In genomic region chr14:25359824-25360294, GRCm38 (mm10) we compare ENCODE assay signal across 12 mouse cellular contexts.
A peak's percentile ranks its signal among the peaks of the same experiment; 100 is the strongest.
DNase-seq lines count a peak whose midpoint lies in the region; ATAC-seq and TF ChIP-seq lines count a peak whose summit lies in the region.
"Had no signal": no experiment of that assay in that cellular context is flagged by ENCODE, and none has a peak within 500 bp of the region (broad histone marks: within the 10 kb centered on the region; RNA-seq: fewer than 3 reads in every experiment).

No protein-coding gene starts in this region.

- no peak overlapping the region for H3K9ac ChIP-seq in embryonic facial prominence, embryonic 14.5 days (ENCODE audit: low read depth, low read length)
- H3K9ac ChIP-seq in lung, postnatal 0 days (replicated peaks; ENCODE audit: low read depth) = no peak overlapping the region
- H3K9ac ChIP-seq: liver, embryonic 14.5 days had no signal

- no peak overlapping the region for H3K4me3 ChIP-seq in embryonic facial prominence, embryonic 14.5 days (ENCODE audit: low read depth, low read length)
- H3K4me3 ChIP-seq in lung, postnatal 0 days (ENCODE audit: low read depth, low read length) = no peak overlapping the region

- no peaks in the 10 kb centered on the region for H3K27me3 ChIP-seq in embryonic facial prominence, embryonic 14.5 days (replicated peaks; ENCODE audit: control insufficient read depth, insufficient read depth, low read length)
- no peaks in the 10 kb centered on the region for H3K27me3 ChIP-seq in lung, postnatal 0 days (replicated peaks; ENCODE audit: insufficient read depth, low read length)

- no peak for TF ChIP-seq CTCF in lung, postnatal 0 days (IDR thresholded peaks at IDR 0.05)

- ATAC-seq in embryonic facial prominence, embryonic 14.5 days (ENCODE audit: low read depth) = peak; percentile 82
- peak; percentile 33; the same call in 1 of the 2 replicates for ATAC-seq in lung, postnatal 0 days
- no peak for ATAC-seq in frontal cortex, adult (ENCODE audit: low TSS enrichment)

- no peak overlapping the region for H3K4me2 ChIP-seq in embryonic facial prominence, embryonic 14.5 days (ENCODE audit: low read depth, low read length)
- H3K4me2 ChIP-seq in lung, postnatal 0 days (replicated peaks; ENCODE audit: low read depth, low read length) = no peak overlapping the region

- 37% methylated on average over 3 of the region's 3 CpGs for WGBS in embryonic facial prominence, embryonic 14.5 days
- 71% methylated on average over 3 of the region's 3 CpGs for WGBS in lung, postnatal 0 days

- H3K36me3 ChIP-seq in embryonic facial prominence, embryonic 14.5 days (ENCODE audit: control insufficient read depth, insufficient read depth, low read length) = no peaks in the 10 kb centered on the region
- no peaks in the 10 kb centered on the region for H3K36me3 ChIP-seq in lung, postnatal 0 days (ENCODE audit: insufficient read depth, low read length)

- H3K27ac ChIP-seq in embryonic facial prominence, embryonic 14.5 days (replicated peaks; ENCODE audit: low read depth, low read length) = peak overlapping the region; percentile 41; the same call in 1 of the 2 replicates
- H3K27ac ChIP-seq in lung, postnatal 0 days (ENCODE audit: low read length) = no peak overlapping the region
- H3K27ac ChIP-seq: liver, embryonic 14.5 days had no signal

- peaks cover 20% of the 10 kb centered on the region for H3K4me1 ChIP-seq in embryonic facial prominence, embryonic 14.5 days (ENCODE audit: control insufficient read depth, insufficient read depth, low read length)
- 0 out of 2 replicates have a peak, but pooled peaks cover 3% of the 10 kb centered on the region for H3K4me1 ChIP-seq in lung, postnatal 0 days (ENCODE audit: insufficient read depth, low read depth, low read length)

- TF ChIP-seq EP300 in lung, postnatal 0 days (IDR thresholded peaks at IDR 0.05) = no peak

- peak; percentile 90 for DNase-seq in 3T3-L1 (ENCODE audit: low read depth, low spot score)
- DNase-seq in embryonic facial prominence, embryonic 14.5 days (ENCODE audit: low spot score) = peak; percentile 89
- peak; percentile 79 to 82 for DNase-seq in heart, adult 9 months (ENCODE audit: low spot score in 2 of 2)
- peak; percentile 32 for DNase-seq in lung, postnatal 0 days (ENCODE audit: low spot score)
- DNase-seq in left cerebral cortex, adult 11 months (ENCODE audit: low spot score) = no peak
- no peak for DNase-seq in c-Kit-positive CD71-positive TER-119-positive erythroid progenitor cells, embryonic 14.5 days (ENCODE audit: low spot score)
- no peak for DNase-seq in testis, postnatal 10 days (ENCODE audit: low spot score)
- DNase-seq: adrenal gland, adult 2 months; cerebellum, adult 11-12 months; kidney, adult 18-20 months had no signal

- H3K9me3 ChIP-seq in embryonic facial prominence, embryonic 14.5 days (ENCODE audit: control insufficient read depth, low read length) = no peaks in the 10 kb centered on the region
- H3K9me3 ChIP-seq in lung, postnatal 0 days (ENCODE audit: low read length) = no peaks in the 10 kb centered on the region

Comparison
In these comparisons a context has a peak if more than half of its experiments do, and no peak if none do; other contexts are left out.
1. DNase-seq: peak in 3T3-L1 (single experiment), embryonic facial prominence, embryonic 14.5 days (single experiment), heart, adult 9 months (2 of 2) and lung, postnatal 0 days (single experiment); none in left cerebral cortex, adult 11 months (single experiment), c-Kit-positive CD71-positive TER-119-positive erythroid progenitor cells, embryonic 14.5 days (single experiment) and testis, postnatal 10 days (single experiment).